Mouse (Mus musculus) stomach, postnatal 0 days (tissue): ENCODE measurements around the gene Slx1b. TPM values are rescaled to one million over a fixed set of nuclear protein-coding genes. Genes with fewer than 3 reads are reported as not detected.

ENCODE experiments used
- ATAC-seq: fragments of 200-750 bp; cut with Nextera tagmentation; 2 replicates; pipeline ENCODE4 v1.8.0; 2017; ENCODE audit not compliant: low FRiP score, low TSS enrichment
- DNase-seq: peaks from one replicate; pipeline ENCODE4 v3.0.0-alpha.2; 2016; ENCODE audit warnings: low spot score
- H3K27ac ChIP-seq: fragments of 300-500 bp; sonication (generic); replicated peaks from 2 replicates; pipeline ENCODE4 v1.5.1; 2014; ENCODE audit warnings: mild to moderate bottlenecking, control low read depth
- H3K27me3 ChIP-seq: fragments of 300-500 bp; sonication (generic); 2 replicates; pipeline ENCODE4 v1.6.1; 2014; ENCODE audit warnings: low read length; ENCODE audit not compliant: control insufficient read depth, insufficient read depth
- H3K36me3 ChIP-seq: fragments of 300-500 bp; sonication (generic); 2 replicates; pipeline ENCODE4 v1.6.1; 2014; ENCODE audit warnings: low read length, mixed read lengths; ENCODE audit not compliant: control insufficient read depth, insufficient read depth
- H3K4me1 ChIP-seq: fragments of 300-500 bp; sonication (generic); replicated peaks from 2 replicates; pipeline ENCODE4 v1.6.1; 2014; ENCODE audit warnings: antibody characterized with exemption; ENCODE audit not compliant: control insufficient read depth, insufficient read depth
- H3K4me2 ChIP-seq: fragments of 300-500 bp; sonication (generic); replicated peaks from 2 replicates; pipeline ENCODE4 v1.6.1; 2014; ENCODE audit warnings: low read depth, mild to moderate bottlenecking, control low read depth, moderate library complexity
- H3K4me3 ChIP-seq: fragments of 300-500 bp; sonication (generic); 2 replicates; pipeline ENCODE4 v1.5.1; 2014; ENCODE audit warnings: low read depth, low read length, control low read depth
- H3K9ac ChIP-seq: fragments of 300-500 bp; sonication (generic); 2 replicates; pipeline ENCODE4 v1.6.1; 2014; ENCODE audit warnings: mild to moderate bottlenecking, low read length, control low read depth, mixed read lengths
- H3K9me3 ChIP-seq: fragments of 300-500 bp; sonication (generic); 2 replicates; pipeline ENCODE4 v1.6.1; 2016; ENCODE audit warnings: low read length; ENCODE audit not compliant: control insufficient read depth
- CTCF ChIP-seq: IDR thresholded peaks from 2 replicates; pipeline ENCODE4 v1.5.1; 2016; ENCODE audit warnings: antibody characterized with exemption, low read depth, mild to moderate bottlenecking, moderate library complexity
- EP300 ChIP-seq: optimal IDR thresholded peaks from 2 replicates; pipeline ENCODE3; 2016; ENCODE audit warnings: antibody characterized with exemption
- WGBS: fragments of 180-500 bp; shearing (Covaris S2); extraction: QIAGEN DNeasy Blood & Tissue Kit; methylation state at CpG from one replicate; pipeline ENCODE4 v1.1.7; 2014; 5-methylcytosine and 5-hydroxymethylcytosine counted together
- polyA plus RNA-seq: library from polyadenylated mRNA; unstranded; fragments of >200 nt; fragmentation: Nextera tagmentation; extraction: Ambion mirVana; gene quantifications from 2 replicates; pipeline ENCODE4 v1.2.1, GENCODE M21; 2015

Slx1b gene
- polyA plus RNA-seq, 1 experiment from 2014 or later = 6.2 TPM

DNA sequence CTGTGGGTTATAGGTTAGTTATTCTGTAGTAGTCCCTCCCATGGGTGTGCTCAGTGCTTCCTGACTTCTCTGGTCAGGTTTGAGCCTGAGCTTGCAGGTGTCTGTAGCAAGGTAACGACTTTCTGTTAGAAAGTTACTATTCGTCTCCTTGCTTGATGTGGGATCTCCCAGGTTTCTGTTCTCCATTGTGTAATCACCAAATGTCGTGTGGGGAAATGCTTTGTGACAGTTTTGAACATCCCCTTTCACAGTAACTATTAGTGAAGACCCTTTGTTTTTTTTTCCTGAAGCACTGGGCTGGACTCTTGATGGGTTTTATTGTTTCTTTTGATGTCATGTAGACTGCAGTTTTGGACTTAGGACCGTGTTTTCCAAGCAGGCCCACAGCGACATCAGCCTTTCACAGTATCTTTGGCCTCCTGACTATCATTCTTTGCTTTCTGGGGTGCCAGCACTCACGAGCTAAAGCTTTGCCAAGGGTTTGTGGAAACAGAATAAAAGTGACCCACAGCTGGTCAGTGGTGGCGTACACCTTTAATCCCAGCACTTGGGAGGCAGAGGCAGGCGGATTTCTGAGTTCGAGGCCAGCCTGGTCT, 28.0 kb downstream of the Slx1b start:
- Histone ChIP-seq H3K36me3 (peaks cover 3% of the 10 kb centered on the region; the same call in 1 of the 2 replicates), H3K4me3 (no peak overlapping the region), H3K9ac (no peak overlapping the region), H3K27me3 (no peaks in the 10 kb centered on the region), H3K4me2 (no peak overlapping the region), H3K4me1 (no peaks in the 10 kb centered on the region), H3K27ac (no peak overlapping the region), H3K9me3 (no peaks in the 10 kb centered on the region)
- DNase-seq = no peak
- ATAC-seq = no peak
- TF ChIP-seq EP300 (no peak), CTCF (no peak)
- 79% methylated on average over 9 of the region's 9 CpGs for WGBS

DNA sequence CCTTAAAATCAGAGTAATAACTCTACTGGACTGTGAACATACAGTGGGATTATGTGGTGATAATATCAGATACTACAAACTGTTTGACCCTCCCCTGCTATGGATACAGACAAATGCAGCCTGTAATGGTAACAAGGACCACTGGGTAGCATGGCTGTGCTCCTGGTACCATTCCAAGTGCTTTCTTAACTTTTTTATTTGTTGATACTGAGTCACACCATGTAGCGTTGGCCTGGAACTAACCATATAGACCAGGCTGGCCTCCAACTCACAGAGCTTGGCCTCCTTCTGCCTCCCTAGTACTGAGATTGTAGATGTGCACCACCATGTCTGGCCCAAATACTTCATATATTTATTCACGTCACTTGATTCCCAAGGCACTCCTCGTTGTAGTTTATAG, 30.3 kb downstream of the Slx1b start:
- DNase-seq (no peak), ATAC-seq (no peak)
- Histone ChIP-seq H3K4me3 (no peak overlapping the region), H3K27ac (no peak overlapping the region), H3K27me3 (no peaks in the 10 kb centered on the region), H3K36me3 (no peaks in the 10 kb centered on the region), H3K9me3 (no peaks in the 10 kb centered on the region), H3K9ac (no peak overlapping the region), H3K4me2 (no peak overlapping the region), H3K4me1 (no peaks in the 10 kb centered on the region)
- TF ChIP-seq CTCF (no peak), EP300 (no peak)
- 82% methylated on average over 3 of the region's 3 CpGs for WGBS

GRCm38 (mm10) chr7:126663646-126664045, 31.9 kb downstream of the Slx1b start:
- Histone ChIP-seq H3K9ac (no peak overlapping the region), H3K27ac (no peak overlapping the region), H3K4me1 (no peaks in the 10 kb centered on the region), H3K9me3 (no peaks in the 10 kb centered on the region), H3K27me3 (no peaks in the 10 kb centered on the region), H3K36me3 (no peaks in the 10 kb centered on the region), H3K4me2 (no peak overlapping the region), H3K4me3 (no peak overlapping the region)
- no peak for DNase-seq
- 46% methylated on average over 8 of the region's 8 CpGs for WGBS
- TF ChIP-seq CTCF (no peak), EP300 (no peak)
- ATAC-seq = peak; percentile 10; the same call in 1 of the 2 replicates

GRCm38 (mm10) chr7:126659771-126660170, 35.8 kb downstream of the Slx1b start:
- 78% methylated on average over 3 of the region's 3 CpGs for WGBS
- Histone ChIP-seq H3K9me3 (no peaks in the 10 kb centered on the region), H3K27ac (no peak overlapping the region), H3K9ac (no peak overlapping the region), H3K27me3 (no peaks in the 10 kb centered on the region), H3K4me2 (no peak overlapping the region), H3K4me3 (no peak overlapping the region), H3K36me3 (no peaks in the 10 kb centered on the region), H3K4me1 (no peaks in the 10 kb centered on the region)
- DNase-seq (no peak), ATAC-seq (no peak)
- no peak for TF ChIP-seq CTCF
- no peak for TF ChIP-seq EP300

DNA sequence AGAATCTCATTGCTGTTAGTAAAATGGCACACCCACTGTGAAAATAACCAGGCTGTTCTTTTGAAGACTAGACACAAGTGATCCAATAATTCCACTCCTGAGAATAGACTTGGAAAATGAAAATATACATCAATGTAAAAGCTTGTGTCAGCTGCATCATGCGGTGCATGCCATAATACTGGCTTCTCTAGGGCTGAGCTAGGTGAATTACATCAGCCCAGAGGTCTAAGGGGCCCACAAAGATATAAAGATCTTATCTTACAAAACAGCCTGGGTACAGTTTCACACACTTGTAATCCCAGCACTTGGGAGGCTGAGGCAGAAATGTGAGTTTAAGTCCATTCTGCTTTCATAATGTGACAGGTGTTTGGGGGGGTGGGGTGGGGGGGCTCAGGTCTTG, 38.1 kb downstream of the Slx1b start:
- Histone ChIP-seq H3K27ac (no peak overlapping the region), H3K4me1 (no peaks in the 10 kb centered on the region), H3K36me3 (no peaks in the 10 kb centered on the region), H3K9me3 (no peaks in the 10 kb centered on the region), H3K4me3 (no peak overlapping the region), H3K9ac (no peak overlapping the region), H3K27me3 (no peaks in the 10 kb centered on the region), H3K4me2 (no peak overlapping the region)
- DNase-seq = no peak
- no peak for ATAC-seq
- no peak for TF ChIP-seq EP300
- no peak for TF ChIP-seq CTCF
- 85% methylated on average over 1 of the region's 1 CpGs for WGBS

DNA sequence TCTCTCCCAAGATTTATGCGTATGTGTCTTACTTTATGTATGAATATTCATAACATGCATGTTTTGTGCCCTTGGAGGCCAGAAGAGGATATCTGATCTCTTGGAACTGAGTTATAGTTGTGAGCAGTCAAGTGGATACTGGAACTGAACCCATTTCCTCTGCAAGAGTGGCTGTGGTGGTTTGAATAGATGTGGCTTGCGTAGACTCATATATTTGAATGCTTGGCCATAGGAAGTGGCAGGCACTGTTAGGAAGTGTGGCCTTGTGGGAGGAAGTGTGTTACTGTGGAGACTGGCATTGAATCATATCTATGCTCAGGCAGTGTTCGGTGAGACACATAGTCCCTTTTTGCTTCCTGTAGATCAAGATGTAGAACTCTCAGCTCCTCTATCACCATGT, 39.9 kb downstream of the Slx1b start:
- no peaks in the 10 kb centered on the region for H3K9me3 ChIP-seq
- no peak overlapping the region for H3K9ac ChIP-seq
- no peak overlapping the region for H3K4me2 ChIP-seq
- H3K36me3 ChIP-seq = no peaks in the 10 kb centered on the region
- 83% methylated on average over 3 of the region's 3 CpGs for WGBS
- H3K27me3 ChIP-seq = no peaks in the 10 kb centered on the region
- TF ChIP-seq CTCF (no peak), EP300 (no peak)
- H3K4me1 ChIP-seq = no peaks in the 10 kb centered on the region
- no peak for ATAC-seq
- H3K4me3 ChIP-seq = no peak overlapping the region
- no peak overlapping the region for H3K27ac ChIP-seq
- DNase-seq = no peak
